Mouse (Mus musculus) stomach, embryonic 14.5 days (tissue): ENCODE data around the gene Slc34a2. TPM values are rescaled to one million over a fixed set of nuclear protein-coding genes. Genes with fewer than 3 reads are reported as not detected.

ENCODE experiments used
- ATAC-seq: fragments of 200-750 bp; cut with Nextera tagmentation; 2 replicates; pipeline ENCODE4 v1.8.0; 2017; ENCODE audit warnings: low read depth, moderate TSS enrichment; ENCODE audit not compliant: insufficient number of reproducible peaks, insufficient read depth, low FRiP score
- H3K27ac ChIP-seq: fragments of 300-500 bp; sonication (generic); 2 replicates; pipeline ENCODE4 v1.5.1; 2014; ENCODE audit warnings: mild to moderate bottlenecking, low read length, moderate library complexity, mixed read lengths
- H3K27me3 ChIP-seq: fragments of 300-500 bp; sonication (generic); 2 replicates; pipeline ENCODE4 v1.6.1; 2014; ENCODE audit warnings: low read length, control low read depth, mixed read lengths; ENCODE audit not compliant: control insufficient read depth, insufficient read depth
- H3K36me3 ChIP-seq: fragments of 300-500 bp; sonication (generic); 2 replicates; pipeline ENCODE4 v1.6.1; 2014; ENCODE audit warnings: mild to moderate bottlenecking, control low read depth, low read length, moderate library complexity, mixed read lengths; ENCODE audit not compliant: control insufficient read depth, insufficient read depth
- H3K4me1 ChIP-seq: fragments of 300-500 bp; sonication (generic); 2 replicates; pipeline ENCODE4 v1.6.1; 2014; ENCODE audit warnings: low read length, control low read depth, mixed read lengths; ENCODE audit not compliant: control insufficient read depth, insufficient read depth
- H3K4me2 ChIP-seq: fragments of 300-500 bp; sonication (generic); replicated peaks from 2 replicates; pipeline ENCODE4 v1.6.1; 2014; ENCODE audit warnings: low read depth, low read length, control low read depth
- H3K4me3 ChIP-seq: fragments of 300-500 bp; sonication (generic); 2 replicates; pipeline ENCODE4 v1.5.1; 2014; ENCODE audit warnings: low read depth, low read length, control low read depth
- H3K9ac ChIP-seq: fragments of 300-500 bp; sonication (generic); replicated peaks from 2 replicates; pipeline ENCODE4 v1.6.1; 2014; ENCODE audit warnings: low read depth, mild to moderate bottlenecking, control low read depth, low read length, moderate library complexity, mixed read lengths
- H3K9me3 ChIP-seq: fragments of 300-500 bp; sonication (generic); 2 replicates; pipeline ENCODE4 v1.6.1; 2016; ENCODE audit warnings: low read depth, low read length, control low read depth; ENCODE audit not compliant: control insufficient read depth
- WGBS: fragments of 180-500 bp; shearing (Covaris S2); extraction: QIAGEN DNeasy Blood & Tissue Kit; methylation state at CpG from one replicate; pipeline ENCODE4 v1.1.7; 2014; 5-methylcytosine and 5-hydroxymethylcytosine counted together
- polyA plus RNA-seq: library from polyadenylated mRNA; unstranded; fragments of >200 nt; fragmentation: Nextera tagmentation; extraction: Ambion mirVana; gene quantifications from 2 replicates; pipeline ENCODE4 v1.2.1, GENCODE M21; 2014

The Slc34a2 gene
- polyA plus RNA-seq, 1 experiment from 2014 or later = not detected

DNA sequence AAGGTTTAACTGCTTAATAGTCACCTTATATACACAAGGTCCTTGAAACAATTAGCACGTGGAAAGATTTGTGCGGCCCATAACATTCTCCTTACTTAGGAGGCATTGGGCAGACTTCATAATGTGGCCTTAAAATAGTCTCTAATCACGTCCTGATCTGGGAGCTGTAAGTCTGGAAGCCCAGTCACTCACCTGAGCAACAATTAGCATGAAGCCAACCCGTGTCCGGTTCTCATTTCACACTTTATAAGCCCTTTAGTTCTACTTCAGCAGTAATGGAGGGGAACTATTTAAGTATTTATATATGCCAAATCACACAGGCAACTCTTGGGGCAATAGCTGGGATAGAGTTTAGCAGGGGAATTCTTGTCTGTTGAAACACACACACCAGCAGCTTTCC lies 21.3 kb upstream of the Slc34a2 start:
- H3K4me1 ChIP-seq = no peaks in the 10 kb centered on the region
- WGBS = 84% methylated on average over 5 of the region's 5 CpGs
- no peaks in the 10 kb centered on the region for H3K36me3 ChIP-seq
- H3K27me3 ChIP-seq = no peaks in the 10 kb centered on the region
- no peak for ATAC-seq
- H3K4me2 ChIP-seq = no peak overlapping the region
- H3K9me3 ChIP-seq = no peaks in the 10 kb centered on the region
- no peak overlapping the region for H3K9ac ChIP-seq
- no peak overlapping the region for H3K4me3 ChIP-seq
- H3K27ac ChIP-seq = no peak overlapping the region

DNA sequence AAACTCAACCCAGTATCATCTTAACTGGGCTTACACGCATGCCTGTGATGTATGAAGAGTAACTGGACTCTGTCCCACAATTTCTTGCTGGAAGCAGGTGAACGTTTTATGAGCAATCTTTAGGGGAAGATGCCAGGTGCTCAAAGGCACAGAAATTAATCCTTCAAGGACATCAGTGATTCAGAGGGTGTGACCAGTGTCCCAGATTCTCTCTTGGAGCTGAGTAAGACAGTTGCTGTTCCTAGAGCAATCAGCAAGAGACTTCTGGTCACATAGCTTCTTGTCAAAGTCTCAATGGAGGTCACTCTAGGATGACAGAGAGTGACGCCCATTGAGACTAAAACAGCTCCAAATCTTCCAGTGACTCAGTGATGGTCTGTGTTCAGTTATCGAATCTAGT lies 19.6 kb upstream of the Slc34a2 start:
- Histone ChIP-seq H3K4me3 (no peak overlapping the region), H3K27ac (no peak overlapping the region), H3K9me3 (no peaks in the 10 kb centered on the region), H3K4me1 (no peaks in the 10 kb centered on the region), H3K9ac (no peak overlapping the region), H3K4me2 (no peak overlapping the region), H3K36me3 (no peaks in the 10 kb centered on the region), H3K27me3 (no peaks in the 10 kb centered on the region)
- whole genome bisulfite sequencing = 85% methylated on average over 4 of the region's 4 CpGs
- ATAC-seq = no peak

DNA sequence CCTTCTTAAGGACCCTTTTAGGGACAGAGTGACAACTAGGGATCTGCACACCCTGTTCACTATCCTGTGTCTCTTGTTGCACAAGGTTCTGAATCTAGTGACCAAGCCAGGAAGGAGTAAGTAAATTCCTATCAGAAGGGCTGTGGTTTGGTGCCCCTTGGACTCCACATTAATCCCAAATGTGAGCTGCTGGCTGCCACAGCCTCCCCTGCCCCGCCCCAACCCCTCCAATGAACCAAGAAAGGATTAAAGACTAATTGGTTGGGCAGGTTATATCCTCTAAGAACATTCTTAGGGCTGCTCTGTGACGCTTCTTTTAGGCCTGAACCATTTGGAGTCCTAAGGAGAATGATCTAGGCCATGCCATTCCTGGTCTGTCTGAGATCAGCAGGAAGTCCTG lies 14.4 kb upstream of the Slc34a2 start:
- Histone ChIP-seq H3K9ac (no peak overlapping the region), H3K4me1 (no peaks in the 10 kb centered on the region), H3K27ac (no peak overlapping the region), H3K4me3 (no peak overlapping the region), H3K36me3 (no peaks in the 10 kb centered on the region), H3K4me2 (no peak overlapping the region), H3K27me3 (no peaks in the 10 kb centered on the region), H3K9me3 (no peaks in the 10 kb centered on the region)
- no peak for ATAC-seq
- WGBS = 74% methylated on average over 2 of the region's 2 CpGs

DNA sequence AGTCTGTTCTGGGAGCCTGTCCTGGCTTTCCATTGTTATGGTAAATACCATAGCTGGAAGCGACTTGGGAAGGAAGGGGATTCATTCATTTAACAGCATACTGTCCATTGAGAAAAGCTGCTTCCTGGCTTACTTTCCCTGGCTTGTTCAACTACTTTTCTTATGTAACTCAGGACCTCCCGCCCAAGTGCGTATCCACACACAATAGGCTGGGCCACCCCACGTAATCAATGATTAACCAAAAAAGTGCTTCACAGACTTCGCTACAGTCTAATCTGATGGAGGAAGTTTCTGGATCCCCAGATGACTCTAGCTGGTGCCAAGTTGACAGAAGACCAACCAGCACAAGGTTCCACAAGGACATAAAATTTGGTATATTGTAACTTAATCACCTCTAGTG lies 14.0 kb upstream of the Slc34a2 start:
- Histone ChIP-seq H3K27ac (no peak overlapping the region), H3K36me3 (no peaks in the 10 kb centered on the region), H3K9ac (no peak overlapping the region), H3K4me2 (no peak overlapping the region), H3K27me3 (no peaks in the 10 kb centered on the region), H3K4me3 (no peak overlapping the region), H3K9me3 (no peaks in the 10 kb centered on the region), H3K4me1 (no peaks in the 10 kb centered on the region)
- peak; percentile 69; the same call in 1 of the 2 replicates for ATAC-seq
- WGBS = 65% methylated on average over 5 of the region's 5 CpGs

DNA sequence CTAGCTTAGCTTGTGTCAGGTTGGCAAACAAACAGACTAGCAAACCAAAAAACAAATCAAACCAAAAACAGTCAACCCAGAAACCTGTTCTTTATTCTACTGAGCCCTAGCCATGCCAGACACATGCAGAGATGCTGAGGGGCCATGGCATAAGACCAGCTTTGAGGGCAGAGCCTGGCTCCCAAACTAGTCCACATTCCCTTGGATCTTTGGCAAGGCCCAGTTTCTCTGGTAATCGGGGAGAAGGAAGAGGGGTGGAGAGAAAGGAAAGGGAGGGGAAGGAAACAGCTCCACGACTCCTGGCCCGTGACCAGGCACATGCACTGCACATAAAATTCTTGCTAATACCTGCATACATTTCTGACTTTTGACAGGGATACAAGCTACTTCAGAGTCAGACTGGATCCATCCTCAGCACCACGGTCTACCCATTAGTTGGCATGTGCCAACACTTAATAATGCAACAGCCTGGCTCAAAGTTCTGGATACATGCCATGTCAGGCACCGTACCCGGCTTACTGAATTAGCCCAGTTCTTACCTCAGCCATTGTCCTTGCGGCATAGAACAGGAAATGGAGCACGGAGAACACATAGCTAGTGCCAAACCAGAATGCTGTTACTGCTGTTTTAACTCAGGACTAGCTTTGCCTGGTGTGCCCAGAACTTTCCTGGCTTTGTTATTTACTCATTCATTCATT lies 12.5 kb upstream of the Slc34a2 start:
- Histone ChIP-seq H3K27me3 (no peaks in the 10 kb centered on the region), H3K4me1 (no peaks in the 10 kb centered on the region), H3K4me3 (no peak overlapping the region), H3K9ac (no peak overlapping the region), H3K36me3 (no peaks in the 10 kb centered on the region), H3K27ac (no peak overlapping the region), H3K9me3 (no peaks in the 10 kb centered on the region), H3K4me2 (no peak overlapping the region)
- WGBS = 89% methylated on average over 8 of the region's 8 CpGs
- no peak for ATAC-seq

DNA sequence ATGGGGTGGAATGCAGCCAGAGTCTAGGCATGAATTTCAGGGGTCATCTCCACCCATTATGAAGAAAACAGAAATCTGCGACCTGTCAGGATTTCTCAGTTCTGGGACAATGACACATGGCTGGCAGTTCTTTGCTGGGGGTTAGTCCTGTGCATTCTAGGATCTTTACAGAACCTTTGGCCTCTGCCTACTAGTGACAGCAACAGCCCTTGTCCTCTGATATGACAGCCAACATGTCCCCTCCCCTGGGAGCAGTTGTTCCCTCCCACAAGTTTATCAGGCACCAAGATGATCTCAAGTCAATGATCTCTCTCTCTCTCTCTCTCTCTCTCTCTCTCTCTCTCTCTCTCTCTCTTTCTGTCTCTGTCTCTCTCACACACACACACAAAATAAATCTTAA lies 6.5 kb upstream of the Slc34a2 start:
- 62% methylated on average over 1 of the region's 1 CpGs for WGBS
- ATAC-seq = no peak
- no peak overlapping the region for H3K4me2 ChIP-seq

DNA sequence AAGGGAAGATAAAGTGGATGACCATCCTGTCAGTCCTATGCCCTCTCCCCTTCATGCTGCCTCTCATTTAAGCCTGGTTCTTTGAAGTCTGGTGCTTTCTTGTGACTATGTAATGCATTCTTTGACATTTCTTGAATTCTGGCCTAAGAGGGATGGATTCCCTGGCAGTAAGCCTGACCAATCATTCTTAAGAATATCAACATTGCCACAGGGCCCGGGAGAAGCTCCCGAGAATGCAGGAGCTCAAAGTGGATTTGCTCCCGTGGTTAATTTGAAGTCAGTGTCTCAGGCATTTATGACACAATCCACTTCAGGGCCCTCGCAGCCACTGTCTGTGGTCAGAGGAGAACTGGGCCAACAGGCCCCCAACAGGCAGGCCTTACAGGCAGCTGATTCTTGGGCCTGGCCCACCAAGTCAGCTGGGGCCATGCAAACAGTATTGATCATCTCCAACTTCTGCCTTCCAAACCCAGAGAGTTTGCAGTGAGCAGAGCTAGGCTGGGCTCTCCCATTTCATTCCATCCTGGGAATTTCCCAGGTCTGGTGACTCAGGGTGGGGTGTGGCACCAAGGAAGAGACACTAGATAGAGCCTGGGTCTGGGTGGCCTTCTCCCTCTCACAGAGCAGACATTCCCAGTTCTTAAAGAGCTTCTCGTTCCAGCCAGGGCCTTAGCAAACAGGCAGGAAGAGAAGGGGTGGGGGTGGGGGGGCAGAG lies 4.3 kb downstream of the Slc34a2 start:
- peak; percentile 28; the same call in 1 of the 2 replicates for ATAC-seq

More for the DNA sequence above, 6.5 kb upstream of the Slc34a2 start:
- Histone ChIP-seq H3K4me3 (no peak overlapping the region), H3K9me3 (no peaks in the 10 kb centered on the region), H3K36me3 (no peaks in the 10 kb centered on the region), H3K4me1 (no peaks in the 10 kb centered on the region), H3K9ac (no peak overlapping the region), H3K27me3 (no peaks in the 10 kb centered on the region), H3K27ac (no peak overlapping the region)

DNA sequence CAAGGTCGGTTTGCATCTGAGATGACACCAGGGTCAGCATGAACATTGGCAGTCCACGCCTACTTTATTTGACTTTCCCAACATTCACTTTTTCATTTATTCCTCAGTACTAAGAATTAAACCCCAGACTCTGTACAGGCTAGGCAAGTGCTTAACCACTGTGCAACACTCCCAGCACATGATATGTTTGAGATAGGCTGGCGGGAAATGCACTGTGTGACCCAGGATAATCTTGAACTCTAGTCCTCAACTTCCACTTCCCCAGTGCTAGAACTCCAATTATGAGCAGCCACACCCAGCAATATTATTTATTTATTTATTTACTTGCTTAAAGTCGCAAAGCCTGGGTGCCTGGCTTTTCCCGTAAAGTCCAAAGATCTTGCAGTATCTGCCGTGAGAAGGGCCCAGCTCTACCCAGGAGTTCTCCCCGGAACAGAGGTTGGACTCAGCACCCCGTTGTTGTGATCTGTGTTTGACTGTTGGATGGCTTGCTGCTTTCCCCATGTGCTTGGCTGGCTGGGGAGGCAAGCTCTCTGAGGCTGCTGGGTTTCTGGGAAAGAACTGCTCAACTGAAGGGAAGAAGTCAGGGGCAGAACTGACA lies 5.0 kb downstream of the Slc34a2 start:
- Histone ChIP-seq H3K4me3 (no peak overlapping the region), H3K9ac (no peak overlapping the region), H3K27ac (no peak overlapping the region), H3K36me3 (no peaks in the 10 kb centered on the region), H3K4me2 (no peak overlapping the region), H3K27me3 (no peaks in the 10 kb centered on the region), H3K4me1 (peaks cover 4% of the 10 kb centered on the region), H3K9me3 (no peaks in the 10 kb centered on the region)
- ATAC-seq = no peak
- WGBS = 82% methylated on average over 8 of the region's 8 CpGs

More for the DNA sequence above, 4.3 kb downstream of the Slc34a2 start:
- peaks cover 4% of the 10 kb centered on the region for H3K4me1 ChIP-seq
- H3K9me3 ChIP-seq = no peaks in the 10 kb centered on the region
- no peak overlapping the region for H3K27ac ChIP-seq
- no peak overlapping the region for H3K4me2 ChIP-seq
- H3K4me3 ChIP-seq = no peak overlapping the region
- no peak overlapping the region for H3K9ac ChIP-seq
- no peaks in the 10 kb centered on the region for H3K27me3 ChIP-seq
- H3K36me3 ChIP-seq = no peaks in the 10 kb centered on the region
- 25% methylated on average over 5 of the region's 5 CpGs for WGBS
